Mouse (Mus musculus): ENCODE data around the gene Mpc1. TPM values are rescaled to one million over a fixed set of nuclear protein-coding genes. Genes with fewer than 3 reads are reported as not detected.

The Mpc1 gene
- polyA plus RNA-seq, 1 experiment from 2014 or later: 209 TPM

DNA sequence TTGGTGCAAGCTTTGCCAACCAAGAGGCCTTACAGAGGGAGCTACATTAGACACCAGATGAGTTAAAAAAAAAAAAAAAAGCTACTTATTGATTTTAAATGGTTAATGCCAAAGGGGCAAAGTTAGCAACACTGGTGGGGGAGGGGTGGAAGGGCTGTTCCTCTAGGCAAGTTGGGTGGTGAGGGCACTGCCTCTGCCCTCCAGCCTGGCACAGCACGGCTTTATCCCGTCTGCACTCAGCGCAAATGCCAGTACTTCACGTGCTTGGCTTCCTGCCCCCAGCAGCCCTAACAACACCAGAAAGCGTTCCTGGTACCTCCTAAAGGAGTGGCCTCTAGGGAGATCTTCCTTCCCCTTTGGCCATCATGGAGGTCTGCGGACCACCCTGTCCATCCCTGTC, 60.7 kb downstream of the Mpc1 start:
- 52% methylated on average over 6 of the region's 6 CpGs for WGBS
- no peak overlapping the region for H3K27ac ChIP-seq (replicated peaks; ENCODE audit: low read depth, low read length)
- no peak overlapping the region for H3K4me3 ChIP-seq (ENCODE audit: low read depth, low read length)
- no peak overlapping the region for H3K9ac ChIP-seq (ENCODE audit: low read depth, low read length)
- no peaks in the 10 kb centered on the region for H3K36me3 ChIP-seq (ENCODE audit: control insufficient read depth, insufficient read depth, low read length)
- DNase-seq (ENCODE audit: low spot score) (no peak), ATAC-seq (ENCODE audit: low read depth) (no peak)
- no peaks in the 10 kb centered on the region for H3K9me3 ChIP-seq (ENCODE audit: control insufficient read depth, low read length)
- H3K4me1 ChIP-seq (ENCODE audit: control insufficient read depth, insufficient read depth, low read length): peaks cover 6% of the 10 kb centered on the region
- H3K4me2 ChIP-seq (ENCODE audit: low read depth, low read length): no peak overlapping the region
- peaks cover 42% of the 10 kb centered on the region for H3K27me3 ChIP-seq (replicated peaks; ENCODE audit: control insufficient read depth, insufficient read depth, low read length)

Other genes starting within 250 kb of the Mpc1 start
- not detected in 2 replicates for gene Gm49673, start 135.1 kb upstream of the Mpc1 start, polyA plus RNA-seq (2014; fragmentation: Nextera tagmentation; extraction: Ambion mirVana)
- gene Rnaset2a, start 134.8 kb upstream of the Mpc1 start, polyA plus RNA-seq (2014; fragmentation: Nextera tagmentation; extraction: Ambion mirVana): 28.4 and 33.9 TPM in 2 replicates
- gene Fgfr1op, start 117.4 kb upstream of the Mpc1 start, polyA plus RNA-seq (2014; fragmentation: Nextera tagmentation; extraction: Ambion mirVana): 32.3 and 35.0 TPM in 2 replicates
- 0.18 TPM in 1 of 2 replicates, not detected in the other for gene Ccr6, start 46.9 kb upstream of the Mpc1 start, polyA plus RNA-seq (2014; fragmentation: Nextera tagmentation; extraction: Ambion mirVana)
- 65.9 and 72.2 TPM in 2 replicates for gene Sft2d1, start 28.2 kb downstream of the Mpc1 start, polyA plus RNA-seq (2014; fragmentation: Nextera tagmentation; extraction: Ambion mirVana)
- 1.0 TPM in 2 replicates for gene Prr18, start 54.6 kb downstream of the Mpc1 start, polyA plus RNA-seq (2014; fragmentation: Nextera tagmentation; extraction: Ambion mirVana)
- 0.46 and 0.47 TPM in 2 replicates for gene T2, start 73.1 kb downstream of the Mpc1 start, polyA plus RNA-seq (2014; fragmentation: Nextera tagmentation; extraction: Ambion mirVana)
- 0.24 and 0.60 TPM in 2 replicates for gene T, start 151.5 kb downstream of the Mpc1 start, polyA plus RNA-seq (2014; fragmentation: Nextera tagmentation; extraction: Ambion mirVana)
- 2.3 and 3.5 TPM in 2 replicates for gene Pde10a, start 242.5 kb downstream of the Mpc1 start, polyA plus RNA-seq (2014; fragmentation: Nextera tagmentation; extraction: Ambion mirVana)

Data from embryonic facial prominence, embryonic 14.5 days (tissue).